In genomic region chr11:118847986-118848385, GRCm38 (mm10) we compare ENCODE assay signal across 19 mouse cellular contexts.
A peak's percentile ranks its signal among the peaks of the same experiment; 100 is the strongest.
DNase-seq lines count a peak whose midpoint lies in the region; ATAC-seq lines count a peak whose summit lies in the region.
"Had no signal": no experiment of that assay in that cellular context is flagged by ENCODE, and none has a peak within 500 bp of the region (broad histone marks: within the 10 kb centered on the region; RNA-seq: fewer than 3 reads in every experiment).

No protein-coding gene starts in this region.

- H3K4me3 ChIP-seq in forebrain, embryonic 14.5 days (ENCODE audit: low read depth, low read length), result no peak overlapping the region
- no peak overlapping the region for H3K4me3 ChIP-seq in forebrain, embryonic 12.5 days (replicated peaks)
- H3K4me3 ChIP-seq in hindbrain, embryonic 16.5 days (ENCODE audit: low read length), result no peak overlapping the region
- no peak overlapping the region for H3K4me3 ChIP-seq in hindbrain, embryonic 10.5 days
- no peak overlapping the region for H3K4me3 ChIP-seq in limb, embryonic 10.5 days
- H3K4me3 ChIP-seq in neural tube, embryonic 14.5 days (ENCODE audit: low read depth, low read length), result no peak overlapping the region
- H3K4me3 ChIP-seq: forebrain, embryonic 10.5 days had no signal

- H3K4me1 ChIP-seq in forebrain, embryonic 14.5 days (ENCODE audit: control insufficient read depth, insufficient read depth, low read length), result no peaks in the 10 kb centered on the region
- peaks cover 10% of the 10 kb centered on the region for H3K4me1 ChIP-seq in forebrain, embryonic 12.5 days
- H3K4me1 ChIP-seq in hindbrain, embryonic 16.5 days (ENCODE audit: control insufficient read depth, insufficient read depth, low read depth, low read length), result peaks cover 8% of the 10 kb centered on the region
- peaks cover 23% of the 10 kb centered on the region for H3K4me1 ChIP-seq in hindbrain, embryonic 10.5 days (replicated peaks)
- H3K4me1 ChIP-seq in limb, embryonic 10.5 days, result peaks cover 44% of the 10 kb centered on the region
- H3K4me1 ChIP-seq in neural tube, embryonic 14.5 days (ENCODE audit: control insufficient read depth, insufficient read depth, low read length), result peaks cover 5% of the 10 kb centered on the region; the same call in 1 of the 2 replicates

- WGBS in forebrain, embryonic 14.5 days, result 86% methylated on average over 7 of the region's 7 CpGs
- WGBS in forebrain, embryonic 12.5 days, result 90% methylated on average over 7 of the region's 7 CpGs
- 63% methylated on average over 7 of the region's 7 CpGs for WGBS in hindbrain, embryonic 16.5 days
- WGBS in hindbrain, embryonic 10.5 days, result 90% methylated on average over 7 of the region's 7 CpGs
- 87% methylated on average over 7 of the region's 7 CpGs for WGBS in limb, embryonic 10.5 days
- WGBS in neural tube, embryonic 14.5 days, result 78% methylated on average over 7 of the region's 7 CpGs

- peak overlapping the region; percentile 44; the same call in 1 of the 2 replicates for H3K27ac ChIP-seq in forebrain, embryonic 14.5 days (ENCODE audit: low read depth, low read length)
- H3K27ac ChIP-seq in forebrain, embryonic 12.5 days, result no peak overlapping the region
- no peak overlapping the region for H3K27ac ChIP-seq in hindbrain, embryonic 16.5 days (ENCODE audit: low read depth, low read length)
- H3K27ac ChIP-seq in hindbrain, embryonic 10.5 days, result no peak overlapping the region
- peak overlapping the region; percentile 37; the same call in 1 of the 2 replicates for H3K27ac ChIP-seq in limb, embryonic 10.5 days
- H3K27ac ChIP-seq in neural tube, embryonic 14.5 days (ENCODE audit: low read depth, low read length), result peak overlapping the region; percentile 23; the same call in 1 of the 2 replicates
- H3K27ac ChIP-seq: forebrain, embryonic 10.5 days had no signal

- no peak for DNase-seq in forebrain, embryonic 14.5 days (ENCODE audit: low spot score)
- DNase-seq in hindbrain, embryonic 10.5 days (ENCODE audit: low spot score), result no peak
- DNase-seq in limb, embryonic 10.5 days (ENCODE audit: low spot score), result no peak
- no peak for DNase-seq in thymus, postnatal 25 days
- DNase-seq in adrenal gland, postnatal 14 days, result no peak
- DNase-seq: adrenal gland, adult 8-10 months; cerebellum, adult 11 months; cerebellum, postnatal 14 days; kidney, adult 11 months; left cerebral cortex, postnatal 4 days; liver, postnatal 0 days; lung, postnatal 14 days; thymus, postnatal 14 days had no signal

- no peak overlapping the region for H3K4me2 ChIP-seq in forebrain, embryonic 14.5 days (ENCODE audit: low read length)
- no peak overlapping the region for H3K4me2 ChIP-seq in forebrain, embryonic 12.5 days
- H3K4me2 ChIP-seq in hindbrain, embryonic 16.5 days (ENCODE audit: low read length), result no peak overlapping the region
- no peak overlapping the region for H3K4me2 ChIP-seq in neural tube, embryonic 14.5 days (ENCODE audit: low read depth, low read length)

- H3K9me3 ChIP-seq in forebrain, embryonic 14.5 days (replicated peaks; ENCODE audit: control insufficient read depth, low read length), result no peaks in the 10 kb centered on the region
- no peaks in the 10 kb centered on the region for H3K9me3 ChIP-seq in forebrain, embryonic 12.5 days
- H3K9me3 ChIP-seq in hindbrain, embryonic 16.5 days (ENCODE audit: control insufficient read depth, low read length), result no peaks in the 10 kb centered on the region
- no peaks in the 10 kb centered on the region for H3K9me3 ChIP-seq in hindbrain, embryonic 10.5 days
- H3K9me3 ChIP-seq in limb, embryonic 10.5 days (replicated peaks), result no peaks in the 10 kb centered on the region
- H3K9me3 ChIP-seq in neural tube, embryonic 14.5 days (ENCODE audit: control insufficient read depth, low read length), result no peaks in the 10 kb centered on the region
- H3K9me3 ChIP-seq: forebrain, embryonic 10.5 days had no signal

- H3K27me3 ChIP-seq in forebrain, embryonic 14.5 days (replicated peaks; ENCODE audit: control insufficient read depth, insufficient read depth, low read length), result no peaks in the 10 kb centered on the region
- H3K27me3 ChIP-seq in forebrain, embryonic 12.5 days, result no peaks in the 10 kb centered on the region
- H3K27me3 ChIP-seq in hindbrain, embryonic 16.5 days (replicated peaks; ENCODE audit: control insufficient read depth, insufficient read depth, low read length), result no peaks in the 10 kb centered on the region
- no peaks in the 10 kb centered on the region for H3K27me3 ChIP-seq in hindbrain, embryonic 10.5 days (ENCODE audit: insufficient read depth, poor library complexity, severe bottlenecking)
- no peaks in the 10 kb centered on the region for H3K27me3 ChIP-seq in limb, embryonic 10.5 days (ENCODE audit: low read depth, poor library complexity, severe bottlenecking)
- H3K27me3 ChIP-seq in neural tube, embryonic 14.5 days (ENCODE audit: control insufficient read depth, insufficient read depth, low read length), result no peaks in the 10 kb centered on the region
- H3K27me3 ChIP-seq: Patski had no signal

- no peaks in the 10 kb centered on the region for H3K36me3 ChIP-seq in forebrain, embryonic 14.5 days (ENCODE audit: control insufficient read depth, insufficient read depth, low read length)
- H3K36me3 ChIP-seq in forebrain, embryonic 12.5 days (replicated peaks), result no peaks in the 10 kb centered on the region
- H3K36me3 ChIP-seq in hindbrain, embryonic 16.5 days (ENCODE audit: control insufficient read depth, insufficient read depth, low read length), result no peaks in the 10 kb centered on the region
- H3K36me3 ChIP-seq in hindbrain, embryonic 10.5 days, result no peaks in the 10 kb centered on the region
- H3K36me3 ChIP-seq in limb, embryonic 10.5 days, result no peaks in the 10 kb centered on the region
- no peaks in the 10 kb centered on the region for H3K36me3 ChIP-seq in neural tube, embryonic 14.5 days (ENCODE audit: control insufficient read depth, insufficient read depth, low read length)
- H3K36me3 ChIP-seq: forebrain, embryonic 10.5 days had no signal

- no peak for ATAC-seq in forebrain, embryonic 14.5 days
- no peak for ATAC-seq in forebrain, embryonic 12.5 days (ENCODE audit: low FRiP score)
- ATAC-seq in hindbrain, embryonic 16.5 days, result peak; percentile 51
- ATAC-seq in neural tube, embryonic 14.5 days (ENCODE audit: low read depth), result no peak
- ATAC-seq: CD4-positive, CD25-positive, alpha-beta regulatory T cell, adult 4 months; liver, postnatal 0 days; Patski had no signal

- H3K9ac ChIP-seq in forebrain, embryonic 14.5 days (ENCODE audit: low read length), result no peak overlapping the region
- H3K9ac ChIP-seq in forebrain, embryonic 12.5 days, result no peak overlapping the region
- no peak overlapping the region for H3K9ac ChIP-seq in hindbrain, embryonic 16.5 days (ENCODE audit: low read depth, low read length)
- no peak overlapping the region for H3K9ac ChIP-seq in neural tube, embryonic 14.5 days (replicated peaks; ENCODE audit: low read depth, low read length)
- H3K9ac ChIP-seq: liver, postnatal 0 days had no signal

Comparison
In these comparisons a context has a peak if more than half of its experiments do, and no peak if none do; other contexts are left out.
1. H3K27ac ChIP-seq: peak in forebrain, embryonic 14.5 days (single experiment), limb, embryonic 10.5 days (single experiment) and neural tube, embryonic 14.5 days (single experiment); none in forebrain, embryonic 12.5 days (single experiment), hindbrain, embryonic 16.5 days (single experiment) and hindbrain, embryonic 10.5 days (single experiment).